Mouse (Mus musculus) hindbrain, embryonic 11.5 days (tissue): ENCODE data around the gene Metrn. TPM values are rescaled to one million over a fixed set of nuclear protein-coding genes. Genes with fewer than 3 reads are reported as not detected.

Experiments
- ATAC-seq: fragments of 200-750 bp; cut with Nextera tagmentation; 2 replicates; pipeline ENCODE4 v1.8.0; 2017; ENCODE audit warnings: mild to moderate bottlenecking, moderate TSS enrichment, moderate library complexity; ENCODE audit not compliant: low FRiP score
- DNase-seq: peaks from one replicate; pipeline ENCODE4 v3.0.0-alpha.2; 2015; ENCODE audit warnings: low spot score
- H3K27ac ChIP-seq: fragments of 300-500 bp; sonication (generic); 2 replicates; pipeline ENCODE4 v1.5.1; 2014; ENCODE audit warnings: mild to moderate bottlenecking, low read depth, low read length
- H3K27me3 ChIP-seq: fragments of 300-500 bp; sonication (generic); 2 replicates; pipeline ENCODE4 v1.6.1; 2014; ENCODE audit warnings: mild to moderate bottlenecking, low read length, moderate library complexity, mixed read lengths; ENCODE audit not compliant: control insufficient read depth, insufficient read depth
- H3K36me3 ChIP-seq: fragments of 300-500 bp; sonication (generic); 2 replicates; pipeline ENCODE4 v1.6.1; 2014; ENCODE audit warnings: mild to moderate bottlenecking, low read length, moderate library complexity, mixed read lengths; ENCODE audit not compliant: control insufficient read depth, insufficient read depth
- H3K4me1 ChIP-seq: fragments of 300-500 bp; sonication (generic); replicated peaks from 2 replicates; pipeline ENCODE4 v1.6.1; 2014; ENCODE audit warnings: low read length, mixed read lengths; ENCODE audit not compliant: control insufficient read depth, insufficient read depth
- H3K4me2 ChIP-seq: fragments of 300-500 bp; sonication (generic); replicated peaks from 2 replicates; pipeline ENCODE4 v1.6.1; 2014; ENCODE audit warnings: mild to moderate bottlenecking, low read depth, low read length
- H3K4me3 ChIP-seq: fragments of 300-500 bp; sonication (generic); 2 replicates; pipeline ENCODE4 v1.5.1; 2014; ENCODE audit warnings: low read depth, low read length
- H3K9ac ChIP-seq: fragments of 300-500 bp; sonication (generic); 2 replicates; pipeline ENCODE4 v1.6.1; 2014; ENCODE audit warnings: low read depth, low read length
- H3K9me3 ChIP-seq: fragments of 300-500 bp; sonication (generic); 2 replicates; pipeline ENCODE4 v1.6.1; 2016; ENCODE audit warnings: low read length; ENCODE audit not compliant: control insufficient read depth
- WGBS: fragments of 180-500 bp; shearing (Covaris S2); extraction: QIAGEN DNeasy Blood & Tissue Kit; methylation state at CpG from one replicate; pipeline ENCODE4 v1.1.7; 2014; 5-methylcytosine and 5-hydroxymethylcytosine counted together
- polyA plus RNA-seq: library from polyadenylated mRNA; unstranded; fragments of >200 nt; fragmentation: Nextera tagmentation; extraction: Ambion mirVana; gene quantifications from 2 replicates; pipeline ENCODE4 v1.2.1, GENCODE M21; 2014

The Metrn gene
- polyA plus RNA-seq, 1 experiment from 2014 or later, result 16.9 TPM

GRCm38 (mm10) chr17:25833291-25833663 lies 36.3 kb upstream of the Metrn start, which contains the start of gene Stub1:
Gene Stub1, minus strand, starts transcription at chr17:25833404.
- Histone ChIP-seq H3K4me1 (peaks cover 46% of the 10 kb centered on the region), H3K4me3 (peak within 1 kb of the TSS; percentile 83), H3K9ac (peak within 1 kb of the TSS; percentile 79), H3K27me3 (no peaks in the 10 kb centered on the region), H3K27ac (peak within 1 kb of the TSS; percentile 94), H3K4me2 (peak within 1 kb of the TSS; percentile 91), H3K9me3 (no peaks in the 10 kb centered on the region), H3K36me3 (peaks cover 8% of the 10 kb centered on the region; the same call in 1 of the 2 replicates)
- under 1% methylated on average over 24 of the region's 24 CpGs for WGBS
- peak; percentile 75 for ATAC-seq
- peak; percentile 87 for DNase-seq

GRCm38 (mm10) chr17:25832436-25833290 lies 35.7 kb upstream of the Metrn start:
- H3K9me3 ChIP-seq, result no peaks in the 10 kb centered on the region
- H3K36me3 ChIP-seq, result peaks cover 8% of the 10 kb centered on the region; the same call in 1 of the 2 replicates
- peak overlapping the region; percentile 94 for H3K27ac ChIP-seq
- peak overlapping the region; percentile 79 for H3K9ac ChIP-seq
- H3K4me1 ChIP-seq, result peaks cover 45% of the 10 kb centered on the region
- WGBS, result 0% methylated on average over 71 of the region's 77 CpGs
- DNase-seq (peak; percentile 99), ATAC-seq (peak; percentile 90)
- peak overlapping the region; percentile 83 for H3K4me3 ChIP-seq
- no peaks in the 10 kb centered on the region for H3K27me3 ChIP-seq
- peak overlapping the region; percentile 91 for H3K4me2 ChIP-seq

GRCm38 (mm10) chr17:25831451-25832281 lies 34.7 kb upstream of the Metrn start:
- H3K9me3 ChIP-seq, result no peaks in the 10 kb centered on the region
- DNase-seq, result peak; percentile 19
- no peak for ATAC-seq
- peak overlapping the region; percentile 83 for H3K4me3 ChIP-seq
- H3K4me1 ChIP-seq, result peaks cover 38% of the 10 kb centered on the region
- H3K27ac ChIP-seq, result no peak overlapping the region; the same call in 1 of the 2 replicates
- peak overlapping the region; percentile 91 for H3K4me2 ChIP-seq
- H3K27me3 ChIP-seq, result no peaks in the 10 kb centered on the region
- H3K36me3 ChIP-seq, result peaks cover 8% of the 10 kb centered on the region; the same call in 1 of the 2 replicates
- peak overlapping the region; percentile 79 for H3K9ac ChIP-seq
- WGBS, result 64% methylated on average over 21 of the region's 21 CpGs

GRCm38 (mm10) chr17:25830806-25831431 lies 34.0 kb upstream of the Metrn start:
- peaks cover 8% of the 10 kb centered on the region; the same call in 1 of the 2 replicates for H3K36me3 ChIP-seq

GRCm38 (mm10) chr17:25830200-25830753 lies 33.3 kb upstream of the Metrn start:
- Histone ChIP-seq H3K27ac (no peak overlapping the region), H3K9ac (0 out of 2 replicates have a peak overlapping the region, but pooled peaks have one; percentile 23), H3K4me3 (peak overlapping the region; percentile 65; the same call in 1 of the 2 replicates), H3K9me3 (no peaks in the 10 kb centered on the region), H3K27me3 (no peaks in the 10 kb centered on the region), H3K36me3 (peaks cover 8% of the 10 kb centered on the region; the same call in 1 of the 2 replicates), H3K4me1 (peaks cover 30% of the 10 kb centered on the region), H3K4me2 (peak overlapping the region; percentile 78)
- no peak for ATAC-seq
- WGBS, result 86% methylated on average over 4 of the region's 4 CpGs
- DNase-seq, result no peak

More at GRCm38 (mm10) chr17:25830806-25831431, 34.0 kb upstream of the Metrn start:
- Histone ChIP-seq H3K4me2 (0 out of 2 replicates have a peak overlapping the region, but pooled peaks have one; percentile 91), H3K9me3 (no peaks in the 10 kb centered on the region), H3K4me3 (0 out of 2 replicates have a peak overlapping the region, but pooled peaks have one; percentile 6), H3K4me1 (peaks cover 32% of the 10 kb centered on the region), H3K27ac (no peak overlapping the region), H3K9ac (0 out of 2 replicates have a peak overlapping the region, but pooled peaks have one; percentile 23), H3K27me3 (no peaks in the 10 kb centered on the region)
- DNase-seq (no peak), ATAC-seq (no peak)
- WGBS, result 89% methylated on average over 14 of the region's 14 CpGs

GRCm38 (mm10) chr17:25829558-25830017 lies 32.7 kb upstream of the Metrn start:
- no peaks in the 10 kb centered on the region for H3K9me3 ChIP-seq
- peak overlapping the region; percentile 78 for H3K4me2 ChIP-seq
- H3K27me3 ChIP-seq, result no peaks in the 10 kb centered on the region
- H3K36me3 ChIP-seq, result peaks cover 4% of the 10 kb centered on the region; the same call in 1 of the 2 replicates
- no peak for DNase-seq
- whole genome bisulfite sequencing, result 45% methylated on average over 8 of the region's 8 CpGs
- H3K4me3 ChIP-seq, result peak overlapping the region; percentile 65
- peak overlapping the region; percentile 76 for H3K27ac ChIP-seq
- ATAC-seq, result no peak
- H3K9ac ChIP-seq, result peak overlapping the region; percentile 88
- H3K4me1 ChIP-seq, result peaks cover 29% of the 10 kb centered on the region

- H3K9me3 ChIP-seq, result no peaks in the 10 kb centered on the region
- H3K27me3 ChIP-seq, result no peaks in the 10 kb centered on the region
- 2% methylated on average over 32 of the region's 32 CpGs for WGBS
- H3K4me3 ChIP-seq, result peak within 1 kb of the TSS; percentile 65
- peak within 1 kb of the TSS; percentile 78 for H3K4me2 ChIP-seq
- H3K4me1 ChIP-seq, result peaks cover 29% of the 10 kb centered on the region
- DNase-seq (peak; percentile 88), ATAC-seq (peak; percentile 32)
- H3K9ac ChIP-seq, result peak within 1 kb of the TSS; percentile 88
- peak within 1 kb of the TSS; percentile 76 for H3K27ac ChIP-seq
- H3K36me3 ChIP-seq, result peaks cover 4% of the 10 kb centered on the region; the same call in 1 of the 2 replicates
Measured at GRCm38 (mm10) chr17:25828712-25829557, 32.0 kb upstream of the Metrn start, which contains the start of gene Jmjd8. Gene Jmjd8, plus strand, starts transcription at chr17:25828867.
